Mouse (Mus musculus): ENCODE data around the gene Hp.

Gene Hp

DNA sequence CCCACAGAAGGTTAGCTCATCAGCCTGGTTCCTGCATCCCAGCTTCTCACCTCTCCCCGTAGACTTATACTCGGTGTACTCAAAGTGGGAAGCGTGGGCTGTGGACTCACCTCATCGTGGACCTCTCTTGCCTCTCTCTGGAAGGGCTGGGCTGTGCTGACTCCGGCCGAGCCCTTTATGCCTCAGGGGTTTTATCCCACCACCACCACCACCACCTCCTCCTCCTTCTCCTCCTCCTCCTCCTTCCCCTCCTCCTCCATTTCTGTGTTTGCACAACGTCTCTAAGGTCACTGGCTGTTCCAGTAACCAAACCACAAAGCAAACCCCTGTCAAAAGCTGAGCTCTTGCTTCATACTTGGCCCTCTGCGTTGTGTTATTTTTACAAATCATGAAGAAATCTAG lies at the start of gene Hp:
Hp (minus strand) TSS at position 273 of the 402 bp plus-strand sequence.
- DNase-seq (ENCODE audit: low spot score in 2 of 2): no peak

DNA sequence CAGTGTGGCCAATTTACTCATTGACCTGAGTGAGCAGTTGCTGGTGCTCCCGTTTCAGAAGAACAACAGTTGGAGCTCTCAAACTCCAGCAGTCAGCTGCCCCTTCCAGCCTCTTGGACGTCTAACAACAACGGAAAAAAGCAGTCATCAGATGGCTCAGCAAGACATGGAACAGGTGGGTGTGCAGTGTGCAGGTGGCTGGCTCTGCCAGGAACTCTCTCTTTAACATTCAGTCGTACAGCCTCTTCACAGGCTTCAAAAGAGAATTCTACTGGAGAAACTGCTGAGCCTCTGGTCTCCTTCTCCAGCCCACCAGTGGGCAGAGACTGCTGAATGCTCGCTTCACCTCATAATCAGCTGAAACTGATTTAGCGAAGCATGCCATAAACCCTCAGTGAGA lies 49.7 kb upstream of the Hp start:
- DNase-seq (ENCODE audit: low spot score in 2 of 2): no peak

DNA sequence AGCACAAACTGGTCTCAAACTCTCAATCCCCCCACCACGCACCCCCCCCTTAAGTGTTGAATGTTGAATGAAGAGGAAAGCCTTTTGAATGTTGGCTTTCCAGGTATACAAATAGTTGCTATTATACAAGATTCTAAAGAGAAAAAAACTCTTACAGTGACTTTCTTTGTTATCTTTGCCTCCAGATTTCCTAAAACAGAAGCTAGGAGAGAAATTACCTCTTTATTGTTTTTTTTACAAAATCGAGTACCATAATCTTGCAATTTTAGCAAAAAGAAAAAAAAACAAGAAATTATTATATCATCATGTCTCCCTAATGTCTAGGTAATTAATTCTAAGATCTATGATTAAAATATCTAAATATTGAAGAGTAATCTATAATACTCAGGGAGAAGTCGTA lies 36.6 kb upstream of the Hp start:
- DNase-seq (ENCODE audit: low spot score in 2 of 2): no peak

DNA sequence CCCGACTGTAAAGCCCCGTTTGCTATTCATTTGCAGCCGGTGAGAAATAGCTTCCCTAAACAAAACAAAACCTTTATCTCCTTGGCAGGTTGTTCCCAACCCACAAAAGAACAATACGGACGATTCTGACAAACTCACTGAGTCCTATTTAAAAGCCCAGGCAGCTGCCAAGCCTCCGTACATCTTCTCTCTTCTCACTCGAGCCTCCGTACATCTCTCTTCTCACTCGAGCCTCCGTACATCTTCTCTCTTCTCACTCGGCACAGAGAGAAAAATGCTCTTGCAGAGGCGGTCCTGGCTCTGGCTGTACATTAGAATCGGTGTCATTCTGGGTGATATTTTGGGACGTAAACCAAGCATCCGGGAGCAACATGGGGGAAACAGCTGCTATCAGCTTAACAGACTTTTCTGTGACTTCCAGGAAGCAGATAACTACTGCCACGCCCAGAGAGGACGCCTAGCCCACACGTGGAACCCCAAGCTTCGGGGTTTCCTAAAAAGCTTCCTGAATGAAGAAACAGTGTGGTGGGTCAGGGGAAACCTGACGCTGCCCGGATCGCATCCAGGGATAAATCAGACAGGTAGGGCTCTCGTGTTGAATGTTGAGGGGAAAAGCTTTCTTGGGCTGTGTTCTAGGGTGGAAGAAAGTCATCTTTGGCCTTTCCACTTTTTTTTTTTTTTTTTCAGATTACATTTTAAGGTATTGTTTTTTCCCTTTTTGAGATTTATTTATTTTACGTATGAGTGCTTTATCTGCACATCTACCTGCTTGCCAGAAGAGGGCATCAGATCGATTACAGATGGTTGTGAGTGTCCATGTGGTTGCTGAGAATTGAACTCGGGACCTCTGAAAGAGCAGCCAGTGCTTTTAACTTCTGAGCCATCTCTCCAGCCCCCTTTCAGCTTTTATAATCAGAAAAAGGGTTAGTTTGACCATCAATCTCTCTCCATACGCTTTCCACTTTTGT lies 35.6 kb upstream of the Hp start, which contains the start of gene Pkd1l3:
Pkd1l3 (plus strand) TSS at position 275 of the 968 bp plus-strand sequence.
- DNase-seq (ENCODE audit: low spot score in 2 of 2): no peak

DNA sequence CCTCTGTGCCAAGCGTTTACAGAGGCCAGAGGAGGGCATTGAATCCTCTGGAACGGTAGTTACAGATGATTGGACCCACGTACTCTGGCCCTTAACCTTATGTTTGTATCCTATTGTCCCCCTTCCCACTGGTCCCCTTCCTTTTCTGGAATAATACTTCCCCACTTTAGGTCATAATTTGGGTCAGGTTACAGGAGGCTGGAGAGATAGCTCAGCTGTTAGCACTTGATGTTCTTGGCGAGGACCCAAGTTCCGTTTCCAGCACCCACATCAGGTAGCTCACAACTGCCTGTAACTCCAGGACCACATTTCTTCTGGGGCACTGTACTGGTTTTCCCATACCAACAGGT lies 30.2 kb upstream of the Hp start:
- DNase-seq (ENCODE audit: low spot score in 2 of 2): no peak

DNA sequence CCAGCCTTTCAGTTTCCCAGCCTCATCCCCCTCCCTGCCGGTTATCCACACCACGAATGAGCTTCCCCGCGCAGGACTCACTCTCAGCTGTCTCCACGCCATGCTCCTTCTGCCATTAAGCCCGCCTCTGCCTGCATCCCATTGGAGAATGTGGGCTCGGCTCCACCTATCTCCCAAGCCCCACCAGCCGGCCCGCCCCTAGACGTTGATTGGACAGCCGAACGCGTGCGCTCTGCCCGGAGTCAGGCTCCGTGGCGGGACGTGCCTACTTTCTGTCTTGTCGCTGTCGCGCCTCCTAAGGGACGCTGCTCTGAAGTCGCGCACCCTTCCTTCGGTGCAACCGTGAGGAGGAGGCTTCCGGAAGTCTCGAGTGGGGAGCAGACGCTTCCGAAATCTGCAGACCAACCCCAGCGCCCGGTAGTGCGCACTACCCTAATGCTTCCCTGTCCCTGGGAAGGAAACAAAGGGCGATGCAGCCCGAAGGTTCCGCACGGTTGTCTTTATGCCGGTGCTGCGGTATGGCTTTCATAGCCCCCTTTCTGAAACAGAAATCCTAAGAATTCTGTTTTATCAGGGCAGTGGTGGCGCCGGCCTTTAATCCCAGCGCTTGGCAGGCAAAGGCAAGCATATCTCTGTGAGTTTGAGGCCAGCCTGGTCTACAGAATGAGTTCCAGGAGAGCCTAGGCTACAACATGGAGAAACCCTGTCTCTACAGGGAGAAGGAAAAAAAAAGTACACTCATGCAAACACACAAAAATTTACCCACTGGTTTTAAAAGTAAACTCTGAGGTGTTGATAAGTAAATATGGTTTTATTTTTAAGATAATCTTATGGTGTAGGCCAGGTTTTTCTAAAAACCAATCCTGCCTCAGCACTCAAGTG lies 29.5 kb upstream of the Hp start, which contains the start of gene Dhodh:
Dhodh (minus strand) TSS at position 403 of the 882 bp plus-strand sequence.
- DNase-seq (ENCODE audit: low spot score in 2 of 2): peak; percentile 94 to 95

DNA sequence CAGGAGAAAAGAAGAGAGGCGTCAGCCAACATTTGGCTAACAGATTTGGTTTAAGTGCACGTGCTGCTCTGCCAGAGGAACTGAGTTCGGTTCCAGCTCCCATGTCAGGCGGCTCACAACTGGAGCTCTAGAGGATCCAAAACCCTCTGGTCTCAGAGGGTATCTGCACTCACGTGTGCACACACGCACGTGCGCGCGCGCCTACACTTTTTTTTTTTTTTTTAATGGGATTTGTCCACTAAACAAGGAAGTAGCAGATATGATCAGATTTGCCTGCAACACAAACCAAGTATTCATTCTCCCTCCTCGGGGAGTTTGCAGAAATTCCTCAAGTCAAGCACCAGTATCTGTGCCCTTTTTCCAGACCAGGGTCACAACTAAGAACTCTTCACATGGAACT lies 28.7 kb upstream of the Hp start:
- no peak for DNase-seq (ENCODE audit: low spot score in 2 of 2)

DNA sequence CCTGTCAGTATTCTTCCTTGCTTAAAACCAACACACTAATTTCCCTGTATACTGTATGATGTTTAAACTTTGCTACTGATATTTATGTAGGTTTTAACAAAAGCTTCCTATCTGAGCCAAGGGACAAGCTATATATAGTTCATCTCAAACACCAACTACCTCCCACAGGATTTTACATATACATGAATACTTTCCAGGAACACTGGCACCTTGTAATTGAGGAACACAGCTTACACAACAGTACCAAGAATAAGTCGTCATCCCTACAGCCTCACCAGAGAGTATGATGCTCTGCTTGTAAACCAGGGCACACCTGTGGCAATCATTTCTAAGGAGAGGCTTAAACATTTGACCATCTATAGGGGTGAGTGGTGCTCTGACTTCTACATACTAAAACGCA lies 27.8 kb upstream of the Hp start:
- no peak for DNase-seq (ENCODE audit: low spot score in 2 of 2)

DNA sequence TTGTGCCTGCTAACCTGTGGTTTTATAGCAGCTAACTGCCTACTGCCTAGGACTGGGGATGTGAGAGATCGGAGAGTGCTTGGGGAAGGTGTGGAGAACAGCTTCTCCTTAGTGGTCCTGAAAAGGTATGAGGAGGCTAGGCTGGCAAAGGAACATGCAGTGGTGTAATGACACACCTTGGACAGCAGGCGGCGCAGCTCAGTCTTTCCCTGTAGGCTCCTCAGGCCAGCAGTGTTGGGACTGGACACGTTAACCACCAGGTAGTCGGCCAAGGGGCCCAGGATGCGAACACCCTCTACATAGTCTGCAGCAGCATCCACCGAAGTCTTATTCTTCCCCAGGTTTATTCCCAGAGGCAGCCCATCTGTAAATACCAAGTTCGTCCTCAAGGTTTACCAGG lies 16.9 kb upstream of the Hp start:
- peak in 1 of 2 experiments; percentile 63 for DNase-seq (ENCODE audit: low spot score in 2 of 2)

DNA sequence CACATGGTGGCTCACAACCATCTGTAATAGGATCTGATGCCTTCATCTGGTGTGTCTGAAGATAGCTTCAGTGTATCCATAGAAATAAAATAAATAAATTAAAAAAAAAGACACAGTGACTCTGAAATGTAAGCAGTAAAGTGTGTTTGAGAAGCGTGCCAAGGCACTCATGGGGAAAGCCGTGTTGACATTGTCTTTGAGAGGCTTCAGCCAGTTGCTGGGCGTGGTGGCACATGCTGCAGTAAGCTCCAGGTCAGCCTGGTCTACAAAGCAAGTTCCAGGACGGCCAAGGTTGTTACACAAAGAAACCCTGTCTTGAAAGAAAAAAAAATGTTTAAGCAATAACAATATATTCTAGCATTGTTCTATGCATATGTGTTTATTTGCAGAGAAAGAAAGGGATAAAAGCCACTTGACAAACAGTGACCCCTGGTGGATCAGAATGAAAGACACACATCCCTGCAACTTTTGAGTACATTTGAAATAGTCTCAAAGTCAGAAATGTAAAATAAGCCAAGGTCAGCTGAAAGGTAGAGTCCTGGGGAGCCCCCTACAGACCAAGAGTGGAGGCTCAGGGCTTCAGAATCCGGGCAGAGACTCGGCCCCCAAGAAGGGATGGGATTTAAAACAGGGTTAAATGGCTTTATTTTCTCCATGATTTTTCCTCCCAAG lies 14.3 kb upstream of the Hp start:
- peak in 1 of 2 experiments; percentile 36 for DNase-seq (ENCODE audit: low spot score in 2 of 2)

DNA sequence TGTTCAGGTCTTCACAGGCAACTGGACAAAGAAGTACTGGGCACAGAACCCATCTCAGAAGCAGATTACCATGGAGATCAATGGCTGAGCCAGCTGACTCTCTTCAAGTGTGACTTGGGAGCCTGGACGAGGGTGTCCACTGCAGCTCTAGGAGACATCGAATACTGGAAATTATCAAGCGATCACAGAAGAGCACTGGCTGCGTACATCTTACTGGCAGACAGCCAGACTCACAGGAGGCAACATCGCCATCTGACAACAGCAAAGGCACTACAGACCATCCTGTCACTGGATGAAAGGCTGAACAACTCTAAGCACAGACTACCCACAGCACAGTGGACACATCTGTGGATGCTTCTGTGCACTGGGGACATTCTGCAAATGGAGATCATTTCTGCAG lies 13.2 kb upstream of the Hp start:
- DNase-seq (ENCODE audit: low spot score in 2 of 2): no peak

DNA sequence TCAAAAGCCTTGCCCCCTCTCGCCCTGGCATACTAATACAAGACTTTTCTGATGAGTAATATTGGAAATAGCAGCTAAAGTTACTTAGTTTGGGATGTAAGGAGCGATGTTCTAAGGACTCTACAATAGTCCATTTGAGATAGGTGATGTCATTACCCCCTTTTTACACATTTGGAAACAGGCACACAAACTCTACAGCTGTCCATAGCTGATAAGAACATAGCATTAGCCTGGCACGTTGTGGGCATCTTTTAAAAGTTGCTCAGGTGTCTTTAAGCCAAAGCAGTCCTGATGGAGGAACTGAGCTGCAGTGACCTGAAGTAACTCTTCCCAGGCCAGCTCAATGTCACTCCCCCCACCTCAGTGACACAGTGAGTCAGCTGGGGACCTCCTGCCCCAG lies 12.4 kb upstream of the Hp start:
- no peak for DNase-seq (ENCODE audit: low spot score in 2 of 2)

DNA sequence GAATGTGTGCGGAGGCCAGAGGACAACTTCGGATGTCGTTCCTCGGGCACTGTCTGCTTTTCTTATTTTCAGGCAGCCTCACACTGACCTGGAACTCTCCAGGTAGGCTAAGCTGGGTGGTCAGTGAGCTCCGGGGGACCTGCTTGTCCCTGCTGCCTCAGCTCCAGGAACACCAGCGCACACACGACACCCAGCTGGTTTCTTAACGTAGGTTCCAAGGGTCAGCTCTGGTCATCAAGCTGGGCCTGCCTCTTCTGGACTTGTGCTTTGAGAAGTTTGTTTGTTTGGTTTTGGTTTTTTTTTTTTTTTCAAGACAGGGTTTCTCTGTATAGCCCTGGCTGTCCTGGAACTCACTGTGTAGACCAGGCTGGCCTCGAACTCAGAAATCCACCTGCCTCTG lies 11.9 kb upstream of the Hp start:
- DNase-seq (ENCODE audit: low spot score in 2 of 2): no peak

DNA sequence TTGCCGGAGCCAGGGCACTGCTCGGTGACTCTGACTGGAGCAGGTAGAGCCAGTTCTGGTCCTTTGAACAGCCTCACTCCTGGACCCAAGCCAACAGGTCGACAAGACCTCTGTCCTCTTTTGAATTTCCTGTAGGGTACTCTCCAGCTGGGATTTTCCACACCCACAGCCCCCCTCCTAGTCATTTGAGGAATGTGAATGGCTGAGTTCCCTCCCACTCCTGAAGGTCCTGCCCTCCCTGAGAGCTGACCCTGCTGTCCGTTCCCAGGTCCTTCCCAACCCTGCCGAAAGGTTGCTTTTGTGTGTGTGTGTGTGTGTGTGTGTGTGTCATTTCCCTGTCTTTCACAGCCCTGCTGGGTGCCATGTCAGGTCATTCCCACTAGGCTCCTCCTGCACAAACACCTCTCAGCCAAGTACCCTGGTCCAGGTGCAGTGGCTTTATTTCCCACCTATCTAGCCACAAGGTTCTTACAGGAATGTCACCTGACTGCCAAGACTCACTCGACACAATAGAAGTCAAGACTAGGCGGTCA lies 8.1 kb upstream of the Hp start:
- no peak for DNase-seq (ENCODE audit: low spot score in 2 of 2)

DNA sequence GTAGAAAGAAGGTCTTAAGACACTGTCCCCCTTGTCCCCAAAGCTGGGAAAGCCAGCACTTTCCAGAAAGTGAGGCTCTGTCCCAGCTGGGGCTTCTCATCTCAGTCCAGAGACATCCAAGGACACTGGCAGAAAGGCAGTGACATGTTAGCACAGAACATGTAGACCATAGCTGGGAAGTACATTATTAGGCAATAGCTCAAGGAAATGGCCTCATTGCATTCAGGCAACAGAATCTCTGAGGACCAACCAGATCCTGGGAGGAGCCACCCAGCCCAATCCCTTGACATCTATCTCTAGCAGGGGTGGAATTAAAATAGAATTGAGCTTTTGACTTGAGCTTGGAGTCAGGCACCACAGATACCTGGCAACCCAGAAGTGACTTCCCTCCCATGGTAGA lies 6.7 kb upstream of the Hp start:
- DNase-seq (ENCODE audit: low spot score in 2 of 2): no peak

DNA sequence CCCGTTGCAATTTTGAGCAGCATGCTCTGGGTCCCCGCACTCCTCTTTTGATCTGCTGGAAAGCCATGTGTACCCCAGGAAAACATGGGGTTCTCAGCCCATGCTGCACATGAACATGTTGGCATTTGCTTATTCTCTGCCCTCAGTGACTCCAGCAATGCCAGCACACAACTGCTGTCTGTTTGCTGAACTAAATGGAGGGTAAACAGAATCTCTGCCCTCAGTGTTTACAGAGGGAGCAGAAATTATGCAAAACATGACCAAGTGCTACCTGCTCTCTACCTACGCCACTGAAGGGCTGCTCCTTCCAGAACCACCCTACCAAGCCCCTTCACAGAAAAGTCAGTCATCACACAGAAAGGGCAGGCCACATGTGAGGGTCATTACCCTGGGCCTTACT lies 5.9 kb upstream of the Hp start:
- DNase-seq (ENCODE audit: low spot score in 2 of 2): no peak

DNA sequence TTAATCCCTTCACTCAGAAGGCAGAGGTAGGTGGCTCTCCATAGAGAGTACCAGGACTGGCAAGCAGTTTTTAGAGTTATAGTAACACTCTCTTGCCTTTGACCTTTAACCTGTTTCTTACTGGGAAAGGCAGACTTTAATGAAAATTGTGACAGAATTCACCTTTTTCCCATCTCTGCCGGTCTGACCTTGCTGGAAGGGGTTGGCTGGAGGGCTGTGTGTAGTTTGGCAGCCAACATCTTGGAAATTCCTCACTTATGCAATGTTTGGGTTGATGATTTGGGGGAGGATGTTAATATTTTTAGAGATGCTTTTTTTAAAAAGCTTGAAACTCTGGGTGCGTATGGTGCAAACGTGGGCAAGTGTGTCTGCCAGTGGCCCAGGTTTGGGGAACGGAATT lies 5.3 kb upstream of the Hp start:
- DNase-seq (ENCODE audit: low spot score in 2 of 2): no peak

DNA sequence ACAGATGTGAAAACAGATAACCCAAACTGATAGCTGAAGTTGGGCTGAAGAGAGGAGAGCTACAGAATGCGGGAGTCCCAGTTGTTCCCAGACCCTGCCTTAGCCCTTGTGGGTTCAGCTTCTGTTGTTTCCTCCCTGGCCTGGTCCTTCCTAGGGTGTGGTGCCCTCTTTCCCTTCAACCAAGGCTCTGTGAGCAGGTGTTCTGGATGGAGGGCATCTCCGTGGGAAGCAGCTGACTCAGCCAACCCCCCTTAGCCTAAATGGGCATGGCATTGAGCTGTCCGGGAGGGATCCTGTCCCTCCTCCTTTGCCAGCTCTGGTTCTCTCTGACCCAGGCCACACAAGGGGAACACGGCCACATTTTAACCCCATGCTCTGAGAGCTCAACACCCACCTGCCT lies 2.7 kb downstream of the Hp start:
- DNase-seq (ENCODE audit: low spot score in 2 of 2): no peak

DNA sequence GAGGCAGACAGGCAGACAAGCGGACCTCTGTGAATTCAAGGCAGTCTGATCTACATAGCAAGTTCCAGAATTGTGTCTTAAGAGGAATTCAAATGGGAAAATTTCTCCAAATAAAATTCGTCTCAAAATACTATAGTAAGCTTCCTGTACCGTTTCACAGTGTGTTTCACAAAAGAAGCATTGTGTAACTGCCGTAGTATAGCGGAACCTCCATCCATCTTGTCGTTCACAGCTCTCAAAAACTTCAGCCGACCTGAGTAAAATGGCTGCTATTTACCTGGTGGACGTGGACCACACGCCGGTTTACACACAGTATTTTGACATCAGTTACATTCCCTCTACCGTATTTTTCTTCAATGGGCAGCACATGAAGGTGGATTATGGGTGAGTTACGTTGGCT lies 7.8 kb downstream of the Hp start:
- DNase-seq (ENCODE audit: low spot score in 2 of 2): no peak

DNA sequence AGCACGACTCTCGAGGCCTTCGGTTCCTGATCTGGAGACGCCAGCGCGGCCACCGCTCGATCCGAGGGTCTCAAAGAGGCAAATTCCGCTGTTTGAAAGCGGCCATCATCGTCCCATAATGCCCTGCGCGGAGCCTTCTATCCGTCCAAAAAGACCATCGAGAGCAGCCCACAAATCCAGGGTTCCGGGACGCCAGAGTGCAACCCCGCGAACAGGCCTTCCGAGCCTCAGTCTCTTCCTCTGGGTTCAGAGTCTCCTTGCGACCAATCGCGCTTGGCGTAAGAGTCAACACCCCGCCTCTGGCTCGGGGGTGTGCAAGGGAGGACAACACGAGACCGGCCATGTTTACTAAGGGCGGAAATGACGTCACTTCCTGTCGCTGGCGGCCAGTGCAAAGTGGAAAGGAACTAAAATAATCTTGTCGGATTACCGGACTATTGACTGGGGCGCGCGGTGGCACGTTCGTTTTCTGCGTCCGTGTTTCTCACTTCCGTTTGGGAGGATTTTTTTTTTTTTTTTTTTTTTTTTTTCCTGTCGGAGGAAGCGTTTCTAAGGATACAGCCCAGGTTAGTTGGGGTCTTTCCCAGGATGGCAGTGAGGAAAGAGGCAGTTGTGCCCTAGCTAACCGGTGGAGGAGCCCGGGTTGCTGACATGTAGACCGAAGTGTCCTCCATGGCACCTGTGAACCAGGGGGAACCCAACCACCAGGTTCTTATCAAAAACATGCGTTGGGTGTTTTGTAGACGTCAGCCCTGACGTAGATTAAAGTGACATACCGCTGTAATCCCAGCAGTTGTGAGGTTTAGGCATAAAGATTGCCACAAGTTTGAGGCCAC lies 13.3 kb downstream of the Hp start, which contains the start of the genes Dhx38 and Txnl4b:
Dhx38 (minus strand) TSS at position 364 of the 836 bp plus-strand sequence.
Txnl4b (plus strand) TSS at position 395 of the 836 bp plus-strand sequence.
- peak; percentile 97 to 98 for DNase-seq (ENCODE audit: low spot score in 2 of 2)

DNA sequence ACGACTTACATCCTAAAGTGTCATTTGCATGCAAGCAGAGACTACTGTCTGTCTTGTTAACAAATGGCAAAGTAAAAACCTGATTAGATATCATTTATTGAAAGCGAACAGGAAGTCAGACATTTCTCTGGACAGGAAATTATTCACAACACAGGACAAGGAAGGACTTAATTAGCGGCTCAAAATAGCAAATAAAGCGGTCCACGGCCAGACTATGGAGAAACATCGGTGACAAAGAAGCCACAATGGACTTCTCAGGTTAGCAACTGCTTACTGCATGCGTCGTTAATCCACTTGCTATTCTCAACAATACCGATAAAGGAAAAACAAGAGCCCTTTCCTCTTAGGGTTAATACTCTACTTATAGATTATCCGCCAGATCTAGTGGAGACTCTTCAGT lies 14.2 kb downstream of the Hp start:
- no peak for DNase-seq (ENCODE audit: low spot score in 2 of 2)
